Mouse (Mus musculus) kidney, adult 9 months (tissue): ENCODE measurements at regions not wholly inside any gene's neighbourhood (a gene's known extent, or its start where the extent isn't known, plus 50 kb on each side); places are given as distances from the start of the nearest gene placed in this dataset.

Experiments used
- DNase-seq: peaks from one replicate; pipeline ENCODE4 v3.0.0; 2022

- DNase-seq = no peak
Observed at GRCm38 (mm10) chr1:137852262-137852661, 323.2 kb downstream of the Ptprc start.

- DNase-seq = no peak
Observed at GRCm38 (mm10) chr1:137847311-137847923, 328.1 kb downstream of the Ptprc start.

GRCm38 (mm10) chr1:137846857-137847256 lies 328.7 kb downstream of the Ptprc start:
- no peak for DNase-seq

- DNase-seq = no peak
Observed at GRCm38 (mm10) chr1:137840531-137840930, 335.0 kb downstream of the Ptprc start.

GRCm38 (mm10) chr1:137839703-137840102 lies 335.8 kb downstream of the Ptprc start:
- no peak for DNase-seq

GRCm38 (mm10) chr1:137839263-137839662 lies 336.2 kb downstream of the Ptprc start:
- DNase-seq = no peak

GRCm38 (mm10) chr1:137838357-137838756 lies 337.2 kb downstream of the Ptprc start:
- no peak for DNase-seq

- DNase-seq = no peak
Observed at GRCm38 (mm10) chr1:137833535-137833934, 342.0 kb downstream of the Ptprc start.

GRCm38 (mm10) chr1:137831284-137831683 lies 344.2 kb downstream of the Ptprc start:
- no peak for DNase-seq

GRCm38 (mm10) chr1:137827379-137827778 lies 348.1 kb downstream of the Ptprc start:
- no peak for DNase-seq

GRCm38 (mm10) chr1:137815401-137815888 lies 360.1 kb downstream of the Ptprc start:
- DNase-seq = no peak

- no peak for DNase-seq
Observed at GRCm38 (mm10) chr1:137814556-137814955, 361.0 kb downstream of the Ptprc start.

GRCm38 (mm10) chr1:137813716-137814115 lies 361.8 kb downstream of the Ptprc start:
- no peak for DNase-seq

- DNase-seq = no peak
Observed at GRCm38 (mm10) chr1:137811981-137812380, 363.5 kb downstream of the Ptprc start.

- no peak for DNase-seq
Observed at GRCm38 (mm10) chr1:137806742-137807141, 368.8 kb downstream of the Ptprc start.

- DNase-seq = no peak
Observed at GRCm38 (mm10) chr1:137806252-137806651, 369.3 kb downstream of the Ptprc start.

GRCm38 (mm10) chr1:137802119-137802518 lies 373.4 kb downstream of the Ptprc start:
- no peak for DNase-seq

GRCm38 (mm10) chr1:137800752-137801151 lies 374.8 kb downstream of the Ptprc start:
- DNase-seq = no peak

GRCm38 (mm10) chr1:137788789-137789188 lies 386.7 kb downstream of the Ptprc start:
- no peak for DNase-seq

GRCm38 (mm10) chr1:137786653-137787052 lies 388.9 kb downstream of the Ptprc start:
- DNase-seq = no peak

- no peak for DNase-seq
Observed at GRCm38 (mm10) chr1:137774586-137774985, 400.9 kb downstream of the Ptprc start.

- DNase-seq = no peak
Observed at GRCm38 (mm10) chr1:137760797-137761196, 414.7 kb downstream of the Ptprc start.

- no peak for DNase-seq
Observed at GRCm38 (mm10) chr1:137751446-137751961, 424.0 kb downstream of the Ptprc start.

- no peak for DNase-seq
Observed at GRCm38 (mm10) chr1:137750894-137751293, 424.6 kb downstream of the Ptprc start.

- no peak for DNase-seq
Observed at GRCm38 (mm10) chr1:137746129-137746528, 429.4 kb downstream of the Ptprc start.
